Mouse (Mus musculus): ENCODE results near the gene Gpr141. TPM values are rescaled to one million over a fixed set of nuclear protein-coding genes. Genes with fewer than 3 reads are reported as not detected.

Gene Gpr141
- polyA plus RNA-seq (2015; fragmentation: Nextera tagmentation; extraction: Ambion mirVana) = 0.14 and 0.15 TPM in 2 replicates

GRCm38 (mm10) chr13:19824071-19824470 is at the start of gene Gpr141:
TSS of gene Gpr141 (minus strand) at chr13:19824257.
- no peak for ATAC-seq (replicated peaks)
- H3K4me3 ChIP-seq = no peak within 1 kb of the TSS
- no peaks in the 10 kb centered on the region for H3K27me3 ChIP-seq
- whole genome bisulfite sequencing = 59% methylated on average over 3 of the region's 3 CpGs
- H3K4me2 ChIP-seq (replicated peaks) = no peak within 1 kb of the TSS
- no peaks in the 10 kb centered on the region for H3K4me1 ChIP-seq
- H3K36me3 ChIP-seq = no peaks in the 10 kb centered on the region
- no peak within 1 kb of the TSS for H3K9ac ChIP-seq (replicated peaks)
- no peaks in the 10 kb centered on the region for H3K9me3 ChIP-seq
- no peak within 1 kb of the TSS for H3K27ac ChIP-seq (replicated peaks)

- no peak for ATAC-seq (replicated peaks)
Measured at GRCm38 (mm10) chr13:19864241-19864640, 40.2 kb upstream of the Gpr141 start.

GRCm38 (mm10) chr13:19854629-19855333 is 30.7 kb upstream of the Gpr141 start:
- Histone ChIP-seq H3K27ac (replicated peaks) (no peak overlapping the region), H3K4me3 (no peak overlapping the region), H3K4me2 (replicated peaks) (no peak overlapping the region), H3K4me1 (no peaks in the 10 kb centered on the region), H3K27me3 (no peaks in the 10 kb centered on the region), H3K36me3 (no peaks in the 10 kb centered on the region), H3K9ac (replicated peaks) (no peak overlapping the region), H3K9me3 (no peaks in the 10 kb centered on the region)
- ATAC-seq (replicated peaks) = no peak
- WGBS = 88% methylated on average over 9 of the region's 9 CpGs

More at GRCm38 (mm10) chr13:19864241-19864640, 40.2 kb upstream of the Gpr141 start:
- Histone ChIP-seq H3K27ac (replicated peaks) (no peak overlapping the region), H3K36me3 (no peaks in the 10 kb centered on the region), H3K4me3 (no peak overlapping the region), H3K9me3 (no peaks in the 10 kb centered on the region), H3K4me1 (peaks cover 10% of the 10 kb centered on the region), H3K27me3 (no peaks in the 10 kb centered on the region), H3K4me2 (replicated peaks) (no peak overlapping the region), H3K9ac (replicated peaks) (no peak overlapping the region)

GRCm38 (mm10) chr13:19854049-19854448 is 30.0 kb upstream of the Gpr141 start:
- Histone ChIP-seq H3K4me1 (no peaks in the 10 kb centered on the region), H3K36me3 (no peaks in the 10 kb centered on the region), H3K27ac (replicated peaks) (no peak overlapping the region), H3K9ac (replicated peaks) (no peak overlapping the region), H3K4me2 (replicated peaks) (no peak overlapping the region), H3K27me3 (no peaks in the 10 kb centered on the region), H3K4me3 (no peak overlapping the region), H3K9me3 (no peaks in the 10 kb centered on the region)
- no peak for ATAC-seq (replicated peaks)
- WGBS = 50% methylated on average over 2 of the region's 2 CpGs

- H3K36me3 ChIP-seq = no peaks in the 10 kb centered on the region
- H3K4me1 ChIP-seq = no peaks in the 10 kb centered on the region
- no peaks in the 10 kb centered on the region for H3K9me3 ChIP-seq
- no peaks in the 10 kb centered on the region for H3K27me3 ChIP-seq
- H3K27ac ChIP-seq (replicated peaks) = no peak overlapping the region
- WGBS = 89% methylated on average over 2 of the region's 2 CpGs
- H3K4me3 ChIP-seq = no peak overlapping the region
- ATAC-seq (replicated peaks) = no peak
- no peak overlapping the region for H3K4me2 ChIP-seq (replicated peaks)
- no peak overlapping the region for H3K9ac ChIP-seq (replicated peaks)
Measured at GRCm38 (mm10) chr13:19843448-19843847, 19.4 kb upstream of the Gpr141 start.

GRCm38 (mm10) chr13:19842707-19843106 is 18.6 kb upstream of the Gpr141 start:
- Histone ChIP-seq H3K27ac (replicated peaks) (no peak overlapping the region), H3K9me3 (no peaks in the 10 kb centered on the region), H3K4me2 (replicated peaks) (no peak overlapping the region), H3K4me3 (no peak overlapping the region), H3K4me1 (no peaks in the 10 kb centered on the region), H3K27me3 (no peaks in the 10 kb centered on the region), H3K9ac (replicated peaks) (no peak overlapping the region), H3K36me3 (no peaks in the 10 kb centered on the region)
- ATAC-seq (replicated peaks) = no peak
- WGBS = 83% methylated on average over 3 of the region's 3 CpGs

- H3K27ac ChIP-seq (replicated peaks) = no peak overlapping the region
Measured at GRCm38 (mm10) chr13:19841615-19842014, 17.6 kb upstream of the Gpr141 start.

GRCm38 (mm10) chr13:19840206-19840605 is 16.1 kb upstream of the Gpr141 start:
- no peaks in the 10 kb centered on the region for H3K4me1 ChIP-seq

More at GRCm38 (mm10) chr13:19841615-19842014, 17.6 kb upstream of the Gpr141 start:
- no peaks in the 10 kb centered on the region for H3K9me3 ChIP-seq
- H3K4me3 ChIP-seq = no peak overlapping the region
- H3K4me2 ChIP-seq (replicated peaks) = no peak overlapping the region
- H3K4me1 ChIP-seq = no peaks in the 10 kb centered on the region
- ATAC-seq (replicated peaks) = no peak
- no peak overlapping the region for H3K9ac ChIP-seq (replicated peaks)
- WGBS = 81% methylated on average over 5 of the region's 5 CpGs
- no peaks in the 10 kb centered on the region for H3K36me3 ChIP-seq
- H3K27me3 ChIP-seq = no peaks in the 10 kb centered on the region

GRCm38 (mm10) chr13:19830560-19830959 is 6.5 kb upstream of the Gpr141 start:
- 93% methylated on average over 4 of the region's 4 CpGs for WGBS
- H3K27me3 ChIP-seq = no peaks in the 10 kb centered on the region
- H3K36me3 ChIP-seq = no peaks in the 10 kb centered on the region
- H3K9ac ChIP-seq (replicated peaks) = no peak overlapping the region
- no peaks in the 10 kb centered on the region for H3K9me3 ChIP-seq
- no peak for ATAC-seq (replicated peaks)
- no peak overlapping the region for H3K4me2 ChIP-seq (replicated peaks)
- no peak overlapping the region for H3K27ac ChIP-seq (replicated peaks)
- no peak overlapping the region for H3K4me3 ChIP-seq
- H3K4me1 ChIP-seq = no peaks in the 10 kb centered on the region

More at GRCm38 (mm10) chr13:19840206-19840605, 16.1 kb upstream of the Gpr141 start:
- 92% methylated on average over 1 of the region's 1 CpGs for WGBS
- Histone ChIP-seq H3K36me3 (no peaks in the 10 kb centered on the region), H3K4me2 (replicated peaks) (no peak overlapping the region), H3K9me3 (no peaks in the 10 kb centered on the region), H3K27me3 (no peaks in the 10 kb centered on the region), H3K4me3 (no peak overlapping the region), H3K27ac (replicated peaks) (no peak overlapping the region), H3K9ac (replicated peaks) (no peak overlapping the region)
- ATAC-seq (replicated peaks) = no peak

- Histone ChIP-seq H3K4me1 (no peaks in the 10 kb centered on the region), H3K27me3 (no peaks in the 10 kb centered on the region), H3K4me2 (replicated peaks) (no peak overlapping the region), H3K36me3 (no peaks in the 10 kb centered on the region), H3K9me3 (no peaks in the 10 kb centered on the region), H3K9ac (replicated peaks) (no peak overlapping the region), H3K27ac (replicated peaks) (no peak overlapping the region), H3K4me3 (no peak overlapping the region)
- WGBS = 94% methylated on average over 2 of the region's 2 CpGs
- ATAC-seq (replicated peaks) = no peak
Measured at GRCm38 (mm10) chr13:19828095-19828494, 4.0 kb upstream of the Gpr141 start.

GRCm38 (mm10) chr13:19821639-19822038 is 2.4 kb downstream of the Gpr141 start:
- Histone ChIP-seq H3K27me3 (no peaks in the 10 kb centered on the region), H3K9me3 (no peaks in the 10 kb centered on the region), H3K4me1 (no peaks in the 10 kb centered on the region), H3K4me3 (no peak overlapping the region), H3K36me3 (no peaks in the 10 kb centered on the region), H3K9ac (replicated peaks) (no peak overlapping the region), H3K4me2 (replicated peaks) (no peak overlapping the region), H3K27ac (replicated peaks) (no peak overlapping the region)
- ATAC-seq (replicated peaks) = no peak

- WGBS = 89% methylated on average over 4 of the region's 4 CpGs
- H3K4me2 ChIP-seq (replicated peaks) = no peak overlapping the region
- H3K36me3 ChIP-seq = no peaks in the 10 kb centered on the region
- H3K9me3 ChIP-seq = no peaks in the 10 kb centered on the region
- H3K9ac ChIP-seq (replicated peaks) = no peak overlapping the region
- ATAC-seq (replicated peaks) = no peak
- H3K4me3 ChIP-seq = no peak overlapping the region
- no peaks in the 10 kb centered on the region for H3K27me3 ChIP-seq
- H3K4me1 ChIP-seq = no peaks in the 10 kb centered on the region
- H3K27ac ChIP-seq (replicated peaks) = no peak overlapping the region
Measured at GRCm38 (mm10) chr13:19819926-19820325, 4.1 kb downstream of the Gpr141 start.

- no peak overlapping the region for H3K27ac ChIP-seq (replicated peaks)
- no peak for ATAC-seq (replicated peaks)
- no peak overlapping the region for H3K9ac ChIP-seq (replicated peaks)
- H3K9me3 ChIP-seq = no peaks in the 10 kb centered on the region
- no peaks in the 10 kb centered on the region for H3K27me3 ChIP-seq
- H3K4me3 ChIP-seq = no peak overlapping the region
- WGBS = 49% methylated on average over 2 of the region's 2 CpGs
- no peaks in the 10 kb centered on the region for H3K4me1 ChIP-seq
- H3K36me3 ChIP-seq = no peaks in the 10 kb centered on the region
- H3K4me2 ChIP-seq (replicated peaks) = no peak overlapping the region
Measured at GRCm38 (mm10) chr13:19819243-19819642, 4.8 kb downstream of the Gpr141 start.

All from forebrain, embryonic 15.5 days (tissue).